Mouse (Mus musculus): ENCODE measurements around the gene Olfr464. TPM values are rescaled to one million over a fixed set of nuclear protein-coding genes. Genes with fewer than 3 reads are reported as not detected.

Gene Olfr464
- polyA plus RNA-seq (2016; fragmentation: Nextera tagmentation; extraction: Ambion mirVana): not detected in 2 replicates

- H3K4me1 ChIP-seq: no peaks in the 10 kb centered on the region
- H3K9me3 ChIP-seq (replicated peaks): no peaks in the 10 kb centered on the region
- H3K4me3 ChIP-seq: no peak within 1 kb of the TSS
- H3K27me3 ChIP-seq (replicated peaks): no peaks in the 10 kb centered on the region
- no peak within 1 kb of the TSS for H3K4me2 ChIP-seq
- WGBS (ENCODE audit: insufficient replicate concordance): 29% methylated on average over 5 of the region's 5 CpGs
- H3K9ac ChIP-seq: no peak within 1 kb of the TSS
- H3K27ac ChIP-seq: no peak within 1 kb of the TSS
- ATAC-seq: no peak
- H3K36me3 ChIP-seq: no peaks in the 10 kb centered on the region
Measured at GRCm38 (mm10) chr11:87920966-87921365, at the start of gene Olfr464. TSS of gene Olfr464 (minus strand) at chr11:87920967.

GRCm38 (mm10) chr11:87968356-87969122 lies 47.8 kb upstream of the Olfr464 start:
- no peaks in the 10 kb centered on the region for H3K9me3 ChIP-seq (replicated peaks)
- no peak overlapping the region for H3K9ac ChIP-seq
- peaks cover 14% of the 10 kb centered on the region for H3K4me1 ChIP-seq
- WGBS (ENCODE audit: insufficient replicate concordance): 10% methylated on average over 17 of the region's 20 CpGs
- ATAC-seq: no peak
- H3K27me3 ChIP-seq (replicated peaks): peaks cover 16% of the 10 kb centered on the region; the same call in 1 of the 2 replicates
- peak overlapping the region; percentile 21 for H3K4me3 ChIP-seq
- no peaks in the 10 kb centered on the region for H3K36me3 ChIP-seq
- no peak overlapping the region for H3K27ac ChIP-seq
- peak overlapping the region; percentile 66 for H3K4me2 ChIP-seq

GRCm38 (mm10) chr11:87967692-87968289 lies 47.0 kb upstream of the Olfr464 start:
- WGBS (ENCODE audit: insufficient replicate concordance): 3% methylated on average over 15 of the region's 17 CpGs
- no peak overlapping the region for H3K27ac ChIP-seq
- H3K4me2 ChIP-seq: peak overlapping the region; percentile 66
- H3K36me3 ChIP-seq: no peaks in the 10 kb centered on the region
- peaks cover 8% of the 10 kb centered on the region; the same call in 1 of the 2 replicates for H3K27me3 ChIP-seq (replicated peaks)
- no peaks in the 10 kb centered on the region for H3K9me3 ChIP-seq (replicated peaks)
- peaks cover 14% of the 10 kb centered on the region for H3K4me1 ChIP-seq
- peak overlapping the region; percentile 21 for H3K4me3 ChIP-seq
- no peak overlapping the region for H3K9ac ChIP-seq
- no peak for ATAC-seq

- 36% methylated on average over 10 of the region's 10 CpGs for WGBS (ENCODE audit: insufficient replicate concordance)
- no peak for ATAC-seq
- H3K4me3 ChIP-seq: no peak overlapping the region
- no peaks in the 10 kb centered on the region for H3K9me3 ChIP-seq (replicated peaks)
- H3K9ac ChIP-seq: no peak overlapping the region
- H3K36me3 ChIP-seq: no peaks in the 10 kb centered on the region
- H3K27me3 ChIP-seq (replicated peaks): peaks cover 8% of the 10 kb centered on the region; the same call in 1 of the 2 replicates
- no peak overlapping the region for H3K4me2 ChIP-seq
- peaks cover 14% of the 10 kb centered on the region for H3K4me1 ChIP-seq
- no peak overlapping the region for H3K27ac ChIP-seq
Measured at GRCm38 (mm10) chr11:87966214-87966613, 45.4 kb upstream of the Olfr464 start.

- no peak for ATAC-seq
- WGBS (ENCODE audit: insufficient replicate concordance): 29% methylated on average over 3 of the region's 3 CpGs
- peaks cover 14% of the 10 kb centered on the region for H3K4me1 ChIP-seq
- no peak overlapping the region for H3K4me2 ChIP-seq
- H3K9ac ChIP-seq: no peak overlapping the region
- no peaks in the 10 kb centered on the region for H3K9me3 ChIP-seq (replicated peaks)
- no peak overlapping the region for H3K4me3 ChIP-seq
- no peaks in the 10 kb centered on the region for H3K36me3 ChIP-seq
- no peak overlapping the region for H3K27ac ChIP-seq
- H3K27me3 ChIP-seq (replicated peaks): peaks cover 7% of the 10 kb centered on the region; the same call in 1 of the 2 replicates
Measured at GRCm38 (mm10) chr11:87965293-87965692, 44.5 kb upstream of the Olfr464 start.

GRCm38 (mm10) chr11:87957066-87957465 lies 36.3 kb upstream of the Olfr464 start:
- H3K4me1 ChIP-seq: no peaks in the 10 kb centered on the region
- no peak overlapping the region for H3K9ac ChIP-seq
- no peaks in the 10 kb centered on the region for H3K36me3 ChIP-seq
- 28% methylated on average over 7 of the region's 7 CpGs for WGBS (ENCODE audit: insufficient replicate concordance)
- no peaks in the 10 kb centered on the region for H3K9me3 ChIP-seq (replicated peaks)
- no peak overlapping the region for H3K4me3 ChIP-seq
- no peak overlapping the region for H3K4me2 ChIP-seq
- H3K27ac ChIP-seq: no peak overlapping the region
- ATAC-seq: no peak
- no peaks in the 10 kb centered on the region; the same call in 1 of the 2 replicates for H3K27me3 ChIP-seq (replicated peaks)

GRCm38 (mm10) chr11:87955144-87955543 lies 34.4 kb upstream of the Olfr464 start:
- Histone ChIP-seq H3K4me2 (no peak overlapping the region), H3K4me1 (no peaks in the 10 kb centered on the region), H3K9ac (no peak overlapping the region), H3K36me3 (no peaks in the 10 kb centered on the region), H3K9me3 (replicated peaks) (no peaks in the 10 kb centered on the region), H3K4me3 (no peak overlapping the region), H3K27ac (no peak overlapping the region), H3K27me3 (replicated peaks) (no peaks in the 10 kb centered on the region; the same call in 1 of the 2 replicates)
- 0% methylated on average over 1 of the region's 1 CpGs for WGBS (ENCODE audit: insufficient replicate concordance)
- no peak for ATAC-seq

GRCm38 (mm10) chr11:87949990-87950389 lies 29.2 kb upstream of the Olfr464 start:
- no peak overlapping the region for H3K4me2 ChIP-seq
- 2% methylated on average over 2 of the region's 2 CpGs for WGBS (ENCODE audit: insufficient replicate concordance)

GRCm38 (mm10) chr11:87935467-87935866 lies 14.7 kb upstream of the Olfr464 start:
- no peaks in the 10 kb centered on the region for H3K27me3 ChIP-seq (replicated peaks)
- ATAC-seq: no peak
- H3K27ac ChIP-seq: no peak overlapping the region
- WGBS (ENCODE audit: insufficient replicate concordance): 46% methylated on average over 3 of the region's 3 CpGs
- no peaks in the 10 kb centered on the region for H3K4me1 ChIP-seq
- no peaks in the 10 kb centered on the region for H3K9me3 ChIP-seq (replicated peaks)
- H3K36me3 ChIP-seq: no peaks in the 10 kb centered on the region
- no peak overlapping the region for H3K4me3 ChIP-seq
- no peak overlapping the region for H3K9ac ChIP-seq
- H3K4me2 ChIP-seq: no peak overlapping the region

More at GRCm38 (mm10) chr11:87949990-87950389, 29.2 kb upstream of the Olfr464 start:
- no peaks in the 10 kb centered on the region for H3K36me3 ChIP-seq
- no peak for ATAC-seq
- H3K4me1 ChIP-seq: no peaks in the 10 kb centered on the region
- H3K4me3 ChIP-seq: no peak overlapping the region
- no peak overlapping the region for H3K27ac ChIP-seq
- no peaks in the 10 kb centered on the region for H3K9me3 ChIP-seq (replicated peaks)
- no peak overlapping the region for H3K9ac ChIP-seq
- H3K27me3 ChIP-seq (replicated peaks): no peaks in the 10 kb centered on the region; the same call in 1 of the 2 replicates

GRCm38 (mm10) chr11:87933731-87934130 lies 13.0 kb upstream of the Olfr464 start:
- no peak for ATAC-seq
- H3K36me3 ChIP-seq: no peaks in the 10 kb centered on the region
- no peak overlapping the region for H3K4me3 ChIP-seq
- no peaks in the 10 kb centered on the region for H3K27me3 ChIP-seq (replicated peaks)
- H3K27ac ChIP-seq: no peak overlapping the region
- no peaks in the 10 kb centered on the region for H3K4me1 ChIP-seq
- H3K9ac ChIP-seq: no peak overlapping the region
- H3K4me2 ChIP-seq: no peak overlapping the region
- H3K9me3 ChIP-seq (replicated peaks): no peaks in the 10 kb centered on the region
- WGBS (ENCODE audit: insufficient replicate concordance): 54% methylated on average over 2 of the region's 2 CpGs

- Histone ChIP-seq H3K4me3 (no peak overlapping the region), H3K27ac (no peak overlapping the region), H3K9me3 (replicated peaks) (no peaks in the 10 kb centered on the region), H3K4me2 (no peak overlapping the region), H3K36me3 (no peaks in the 10 kb centered on the region), H3K27me3 (replicated peaks) (no peaks in the 10 kb centered on the region), H3K4me1 (no peaks in the 10 kb centered on the region), H3K9ac (no peak overlapping the region)
- 66% methylated on average over 2 of the region's 2 CpGs for WGBS (ENCODE audit: insufficient replicate concordance)
- no peak for ATAC-seq
Measured at GRCm38 (mm10) chr11:87930348-87930747, 9.6 kb upstream of the Olfr464 start.

GRCm38 (mm10) chr11:87920301-87920700 lies 466 bp downstream of the Olfr464 start:
- H3K27me3 ChIP-seq (replicated peaks): no peaks in the 10 kb centered on the region
- no peaks in the 10 kb centered on the region for H3K4me1 ChIP-seq
- H3K4me3 ChIP-seq: no peak overlapping the region
- no peak overlapping the region for H3K4me2 ChIP-seq
- no peak overlapping the region for H3K27ac ChIP-seq
- H3K9ac ChIP-seq: no peak overlapping the region
- 63% methylated on average over 2 of the region's 2 CpGs for WGBS (ENCODE audit: insufficient replicate concordance)
- no peaks in the 10 kb centered on the region for H3K9me3 ChIP-seq (replicated peaks)
- no peaks in the 10 kb centered on the region for H3K36me3 ChIP-seq
- no peak for ATAC-seq

Data from liver, embryonic 12.5 days (tissue).